Mouse (Mus musculus): Measurements from ENCODE around the gene Tnfaip8l2. TPM values are rescaled to one million over a fixed set of nuclear protein-coding genes. Genes with fewer than 3 reads are reported as not detected.
"Not testable (repeated sequence)": the region's sequence is repeated elsewhere in the genome, so short reads cannot be mapped to it uniquely, and the experiment has no call there.

Gene Tnfaip8l2
- total RNA-seq, 2 experiments from 2014 or later, result 3.7 to 4.4 TPM

GRCm38 (mm10) chr3:95159987-95160963, 18.1 kb upstream of the Tnfaip8l2 start, which contains the start of gene Sema6c:
Gene Sema6c (plus strand): TSS chr3:95160457.
- peak; percentile 94 for DNase-seq

- no peak for DNase-seq
These were observed 17.4 kb upstream of the Tnfaip8l2 start for GRCm38 (mm10) chr3:95159511-95159986.

DNA sequence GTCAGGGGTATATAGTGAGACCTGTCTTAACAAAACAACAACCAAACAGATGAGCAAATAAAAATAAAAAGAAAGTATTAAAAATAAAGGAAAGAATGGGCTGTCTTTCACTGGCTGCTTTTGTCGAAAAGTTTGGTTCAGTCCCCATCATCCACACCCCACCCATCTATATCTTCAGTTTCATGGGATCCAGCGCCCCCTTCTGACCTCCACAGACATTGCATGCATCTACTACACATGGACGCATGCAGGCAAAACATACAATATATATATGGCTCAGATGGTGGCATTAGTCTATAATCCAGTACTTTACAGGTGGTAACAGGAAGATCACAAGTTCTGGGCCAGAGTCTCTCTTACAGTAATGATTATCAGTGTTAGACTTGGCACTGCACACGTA, 11.7 kb upstream of the Tnfaip8l2 start:
- DNase-seq, result peak; percentile 53

DNA sequence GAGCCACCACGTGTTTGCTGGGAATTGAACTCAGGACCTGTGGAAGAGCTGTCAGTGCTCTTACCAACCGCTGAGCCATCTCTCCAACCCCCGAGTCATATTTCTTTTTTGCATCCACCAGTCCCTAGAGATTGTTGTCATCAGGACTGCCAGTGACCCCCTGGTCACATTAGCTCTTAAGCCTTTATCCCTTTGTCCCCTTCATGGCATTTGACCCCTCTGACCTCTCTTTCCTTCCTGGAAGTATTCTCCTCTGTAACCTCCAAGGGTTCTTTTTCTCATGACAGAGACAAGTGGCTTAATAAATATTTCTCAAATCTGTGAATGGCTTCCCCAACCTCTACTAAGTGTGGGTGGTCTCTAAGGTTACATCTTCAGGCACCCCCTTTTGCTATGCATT, 5.8 kb upstream of the Tnfaip8l2 start:
- no peak for DNase-seq

- peak; percentile 93 for DNase-seq
These were observed 454 bp upstream of the Tnfaip8l2 start for GRCm38 (mm10) chr3:95142617-95143011.

GRCm38 (mm10) chr3:95141474-95141873, 686 bp downstream of the Tnfaip8l2 start:
- DNase-seq, result no peak

GRCm38 (mm10) chr3:95140795-95141194, 1.4 kb downstream of the Tnfaip8l2 start:
- no peak for DNase-seq

GRCm38 (mm10) chr3:95140289-95140595, 1.9 kb downstream of the Tnfaip8l2 start:
- DNase-seq, result no peak

DNA sequence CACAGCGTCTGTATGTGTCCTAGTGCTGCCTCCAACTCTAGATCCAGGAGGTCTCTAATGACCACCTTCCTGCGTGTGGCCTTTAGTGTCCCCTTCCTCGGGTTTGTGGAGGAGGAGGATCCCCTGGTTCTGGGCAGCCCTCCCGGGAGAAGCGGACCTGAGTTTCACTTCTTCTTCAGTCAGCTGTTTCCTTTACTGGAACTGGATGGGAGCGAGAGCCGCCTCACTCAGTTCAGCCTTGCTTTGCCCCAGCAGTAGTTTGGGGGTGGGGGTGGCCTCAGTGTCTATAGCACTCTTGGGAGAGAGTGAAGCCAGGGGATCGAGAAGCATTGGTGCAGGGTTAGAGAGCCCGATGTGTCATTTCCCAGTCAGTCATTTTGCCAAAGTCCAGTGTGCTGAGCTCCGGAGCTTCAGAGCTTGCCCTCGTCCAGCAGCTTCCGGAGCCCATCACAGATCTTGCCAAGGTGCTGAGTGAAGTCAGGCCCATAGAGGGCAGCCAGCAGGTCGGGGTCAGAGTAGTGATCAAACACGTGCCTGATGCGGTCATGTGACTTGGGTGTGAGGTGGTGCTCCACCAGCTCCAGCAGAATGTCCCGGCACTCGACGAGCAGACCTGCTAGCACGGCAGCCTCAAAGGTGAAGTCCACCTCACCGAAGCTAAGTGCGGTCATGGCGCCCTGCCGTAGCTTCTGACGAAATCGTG, 2.4 kb downstream of the Tnfaip8l2 start:
- DNase-seq, result no peak

DNA sequence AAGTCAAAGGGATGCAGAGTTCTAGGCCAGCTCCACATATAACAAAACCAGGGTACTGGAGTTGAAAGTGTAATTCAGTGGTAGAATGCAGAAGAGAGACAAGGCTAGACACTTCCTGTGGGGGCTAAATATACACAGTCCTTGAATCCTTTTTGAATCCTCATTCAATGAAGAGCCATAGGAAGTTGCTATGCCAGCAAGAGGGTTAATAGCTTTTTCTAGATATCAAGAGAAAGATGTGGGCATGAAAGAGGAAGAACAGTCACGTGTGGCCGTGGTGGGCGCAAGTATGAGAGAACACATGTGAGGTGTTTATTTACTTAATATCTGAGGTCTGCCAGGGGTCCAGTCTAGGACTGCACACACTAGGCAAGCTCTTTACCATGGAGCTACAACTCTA, 5.8 kb downstream of the Tnfaip8l2 start:
- no peak for DNase-seq

DNA sequence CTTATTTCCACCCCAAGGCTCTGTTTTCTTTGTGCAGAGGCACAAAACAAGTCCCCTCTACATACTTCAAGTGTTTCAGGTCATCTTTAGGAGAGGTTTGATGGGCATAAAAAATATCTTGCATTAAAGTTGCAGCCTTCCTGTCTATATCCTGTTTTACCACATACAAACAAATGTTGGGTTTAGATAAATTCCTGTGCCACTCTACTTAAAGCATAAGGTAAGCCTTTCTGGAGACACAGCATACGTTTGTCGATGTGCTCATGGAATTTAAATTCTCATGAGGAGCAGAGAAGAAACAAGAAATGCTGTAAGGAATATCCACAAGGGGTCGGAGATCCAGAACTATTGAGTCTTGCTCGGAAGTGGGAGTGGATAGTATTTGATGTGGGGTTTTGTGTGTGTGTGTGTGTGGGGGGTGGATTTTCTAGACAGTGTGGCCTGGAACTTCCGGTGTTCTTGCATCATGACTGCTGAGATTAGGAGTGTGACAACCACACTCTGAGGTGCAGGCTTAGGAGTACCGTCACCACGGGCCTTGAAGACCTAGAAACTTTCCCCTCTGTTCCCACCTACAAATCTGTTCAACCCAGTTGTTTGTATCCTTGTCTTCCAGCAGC, 6.6 kb downstream of the Tnfaip8l2 start:
- no peak for DNase-seq

GRCm38 (mm10) chr3:95135023-95135422, 7.1 kb downstream of the Tnfaip8l2 start:
- DNase-seq, result peak; percentile 66

DNA sequence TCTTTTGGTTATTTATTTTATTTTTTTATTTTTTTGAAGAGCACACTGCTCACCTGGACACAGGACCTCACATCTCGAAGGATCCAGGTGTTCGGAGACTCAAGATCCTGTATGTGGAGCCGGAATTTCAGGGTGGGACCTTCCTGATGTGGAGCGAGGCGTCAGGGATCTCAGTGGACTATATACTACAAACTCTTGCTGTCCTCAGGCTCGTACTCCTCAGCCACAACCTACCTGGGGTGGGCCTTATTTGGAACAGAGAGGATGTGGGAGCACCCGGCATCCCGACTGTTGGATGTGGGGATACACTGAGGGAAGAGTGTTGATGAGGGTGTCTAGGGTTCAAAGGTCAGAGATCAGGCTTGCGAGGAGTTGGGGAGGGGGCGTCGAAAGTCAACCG, 8.0 kb downstream of the Tnfaip8l2 start:
- not testable (repeated sequence) for DNase-seq

DNA sequence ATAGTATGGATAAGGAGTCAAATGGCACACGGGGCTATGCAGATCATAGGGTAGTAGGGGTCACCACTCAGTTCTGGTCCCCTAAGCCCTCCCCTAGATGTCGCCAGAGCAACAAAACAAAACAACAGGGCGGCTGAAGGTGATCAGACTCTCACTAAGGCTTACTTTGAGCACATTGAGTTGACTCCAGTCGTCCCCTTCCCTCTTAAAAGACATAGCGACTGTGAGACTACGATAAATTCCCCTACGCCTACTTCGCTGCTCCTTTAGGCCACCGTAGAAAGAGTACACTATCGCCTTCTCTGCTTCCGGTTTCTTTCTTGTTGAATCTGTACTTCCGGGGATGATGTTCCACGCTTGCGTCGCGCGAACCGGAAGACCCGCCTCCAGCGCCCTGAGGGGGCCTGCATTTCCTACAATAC, 8.5 kb downstream of the Tnfaip8l2 start, which contains the start of the genes Scnm1 and Lysmd1:
Gene Scnm1 (minus strand): TSS at position 332 of the 422 bp plus-strand sequence.
Gene Lysmd1 (plus strand): TSS at position 409 of the 422 bp plus-strand sequence.
- DNase-seq, result peak; percentile 91

GRCm38 (mm10) chr3:95133176-95133575, 9.0 kb downstream of the Tnfaip8l2 start:
- DNase-seq, result no peak

DNA sequence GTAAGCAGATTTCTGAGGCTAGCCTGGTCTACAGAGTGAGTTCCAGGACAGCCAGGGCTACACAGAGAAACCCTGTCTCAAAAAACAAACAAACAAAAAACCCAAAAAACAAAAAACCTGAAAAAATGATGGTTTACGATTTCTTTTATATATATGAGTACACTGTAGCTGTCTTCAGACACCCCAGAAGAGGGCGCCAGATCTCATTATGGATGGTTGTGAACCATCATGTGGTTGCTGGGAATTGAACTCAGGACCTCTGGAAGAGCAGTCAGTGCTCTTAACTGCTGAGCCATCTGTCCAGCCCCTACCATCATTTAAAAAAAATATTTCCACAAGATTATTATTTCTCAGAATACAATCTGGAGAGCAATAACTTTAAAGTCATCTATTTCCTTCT, 9.8 kb downstream of the Tnfaip8l2 start:
- DNase-seq, result not testable (repeated sequence)

DNA sequence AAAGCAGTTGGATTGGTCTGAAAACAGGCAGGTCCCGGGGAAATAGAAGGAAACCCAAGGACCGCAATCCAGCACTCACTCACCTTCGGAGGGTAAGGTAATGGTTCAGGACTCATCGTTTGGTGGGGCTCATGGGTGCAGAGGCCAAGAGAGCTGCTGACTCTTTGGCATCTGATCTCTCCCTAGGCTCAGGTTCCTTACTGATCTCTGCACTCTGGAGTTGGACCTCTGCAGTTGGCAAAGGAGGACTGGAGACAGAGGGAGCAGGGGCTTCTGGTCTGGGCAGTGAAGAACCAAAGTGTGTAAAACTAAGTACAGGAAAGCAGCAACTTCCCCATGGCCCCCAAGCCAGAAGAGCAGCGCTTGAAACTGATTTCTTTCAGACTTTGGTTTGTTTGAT, 12.1 kb downstream of the Tnfaip8l2 start:
- DNase-seq, result no peak

GRCm38 (mm10) chr3:95129226-95129651, 12.9 kb downstream of the Tnfaip8l2 start:
- no peak for DNase-seq

- DNase-seq, result peak; percentile 82
These were observed 17.2 kb downstream of the Tnfaip8l2 start for GRCm38 (mm10) chr3:95124972-95125371.

DNA sequence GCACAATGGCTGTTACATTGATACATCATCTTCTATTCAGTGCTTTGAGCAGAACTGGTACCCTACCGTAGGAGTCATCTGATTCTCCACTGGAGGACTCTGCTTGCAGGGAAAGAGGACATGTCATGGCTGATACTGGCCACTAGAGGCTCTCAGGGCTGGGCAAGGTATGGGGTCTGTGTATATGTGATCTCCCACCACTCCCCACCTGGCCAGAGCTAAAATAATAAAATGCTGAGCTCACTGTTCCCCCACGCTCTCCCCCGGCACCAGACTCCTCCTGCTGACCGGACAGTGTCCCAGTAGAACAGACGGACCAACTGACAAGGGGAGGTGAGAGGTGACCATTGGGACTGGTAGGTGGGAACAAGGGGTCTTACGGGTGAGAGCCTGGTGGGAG, 17.9 kb downstream of the Tnfaip8l2 start, which contains the start of gene Tmod4:
Gene Tmod4 (plus strand): TSS at position 231 of the 400 bp plus-strand sequence.
- DNase-seq, result no peak

- no peak for DNase-seq
These were observed 20.6 kb downstream of the Tnfaip8l2 start for GRCm38 (mm10) chr3:95121580-95121979.

DNA sequence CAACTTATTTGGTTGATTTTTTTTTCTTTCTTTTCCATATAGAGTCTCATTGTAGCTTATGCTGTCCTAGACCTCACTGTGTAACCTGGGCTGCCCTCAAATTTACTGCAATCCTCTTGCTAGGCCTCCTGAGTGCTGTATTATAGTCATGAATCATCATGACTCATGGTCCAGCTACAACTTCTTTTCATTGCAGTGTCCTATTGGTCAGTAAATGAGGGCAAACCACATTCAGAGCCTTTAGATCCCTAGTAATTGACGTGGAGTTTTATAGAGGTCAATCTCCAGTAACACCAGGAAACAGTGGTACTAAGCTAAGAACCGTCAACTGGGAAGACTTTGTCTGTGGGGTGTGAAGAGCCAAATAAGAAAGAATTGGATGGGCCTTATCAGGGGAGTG, 24.4 kb downstream of the Tnfaip8l2 start:
- no peak for DNase-seq

All from adrenal gland, postnatal 10 days (tissue).